Mouse (Mus musculus) mouse embryonic stem cell (cell line): Measurements from ENCODE around the gene Pter.

Source experiments
- in situ Hi-C, 2 experiments: fragments of 300-500 bp; cut with MboI; formaldehyde crosslinking; loops; 1 replicate in 1 of 2; 3 replicates in 1 of 2; pipeline ENCODE4 v1.14.3; 2019 to 2020; ENCODE audit warnings: low sequenced_read_pairs in 2 of 2, low pct_unique_long_range_greater_than_20kb in 1 of 2, mixed read lengths in 1 of 2; ENCODE audit not compliant: unreplicated experiment in 1 of 2

Pter gene

DNA sequence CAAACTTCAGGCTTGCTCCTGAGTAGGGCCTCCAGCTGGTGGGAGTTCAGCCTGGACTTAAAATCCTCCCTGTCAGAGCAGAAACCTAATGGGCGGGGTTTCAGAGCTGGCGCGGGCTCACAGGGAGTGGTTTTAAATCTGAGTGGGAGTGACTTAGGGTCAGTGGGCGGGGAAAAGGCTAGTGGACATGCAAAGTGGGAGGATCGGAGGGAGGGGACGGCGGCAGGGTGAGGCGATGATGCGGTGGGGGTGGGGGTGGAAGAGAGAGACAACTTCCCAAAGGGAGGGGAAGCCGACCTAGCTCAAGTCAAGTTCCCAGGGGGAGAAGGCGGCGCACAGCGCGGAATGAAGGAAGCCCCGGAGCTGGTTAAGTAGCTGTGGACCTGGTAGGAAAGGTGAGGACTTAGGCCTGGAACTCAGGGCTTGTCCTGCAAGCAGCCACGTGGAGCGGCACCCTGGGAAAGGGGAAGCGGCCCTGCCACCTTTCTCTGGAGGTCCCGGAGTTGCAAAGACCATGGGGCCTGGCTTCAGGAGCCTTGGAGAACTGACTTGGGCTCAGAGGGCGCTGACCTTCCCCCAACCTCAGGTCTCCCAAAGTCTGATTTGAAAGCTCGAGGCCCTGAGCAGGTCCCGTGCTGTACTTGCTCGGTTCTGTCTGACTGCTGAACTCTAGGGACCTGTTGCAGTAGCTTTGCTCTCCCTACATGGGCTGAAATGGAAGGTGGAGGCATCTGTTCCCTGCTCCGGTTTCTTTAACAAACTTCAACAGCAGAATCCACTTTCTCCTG lies at the start of gene Pter:
Gene Pter, plus strand, starts transcription at position 238 of the 788 bp plus-strand sequence.
- in situ Hi-C loops, result no loop called here

DNA sequence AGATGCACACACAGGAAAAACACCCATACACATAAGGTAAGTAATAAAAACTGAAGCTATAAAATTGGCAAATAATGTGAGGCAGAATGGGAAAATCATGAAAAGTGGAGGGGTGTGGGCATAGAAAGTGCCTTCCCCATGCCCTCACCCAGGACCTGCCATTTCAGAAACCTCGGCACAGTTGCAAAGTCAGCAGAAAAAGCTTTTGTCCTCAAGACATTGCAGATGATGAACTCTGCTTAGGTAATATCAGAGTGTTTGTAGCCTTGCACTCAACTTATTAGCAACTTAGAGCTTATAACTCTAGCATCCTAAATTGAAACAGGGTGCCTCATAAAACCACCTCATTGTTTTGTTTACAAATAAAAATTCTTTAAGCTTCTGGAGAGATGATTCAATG lies 49.6 kb upstream of the Pter start:
- in situ Hi-C loops, result no loop called here

DNA sequence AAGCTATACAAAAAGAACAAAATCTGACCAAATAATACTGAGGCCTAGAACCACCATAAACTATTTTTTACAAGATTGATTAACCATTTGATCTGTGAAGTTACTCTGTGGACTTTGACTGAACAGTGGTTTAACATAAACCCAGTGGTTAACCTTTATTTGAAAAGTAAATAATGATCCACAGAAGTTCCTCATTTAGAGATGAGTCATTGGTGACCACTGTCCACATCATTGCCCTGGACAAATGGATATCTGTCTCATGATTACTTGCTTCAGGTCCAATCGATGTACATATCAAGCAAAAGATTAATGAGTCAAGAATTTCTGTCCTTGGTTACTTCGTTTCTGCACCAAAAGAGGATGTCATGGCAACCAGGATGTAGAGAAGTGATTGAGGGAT lies 44.3 kb upstream of the Pter start:
- in situ Hi-C loops, result no loop called here

DNA sequence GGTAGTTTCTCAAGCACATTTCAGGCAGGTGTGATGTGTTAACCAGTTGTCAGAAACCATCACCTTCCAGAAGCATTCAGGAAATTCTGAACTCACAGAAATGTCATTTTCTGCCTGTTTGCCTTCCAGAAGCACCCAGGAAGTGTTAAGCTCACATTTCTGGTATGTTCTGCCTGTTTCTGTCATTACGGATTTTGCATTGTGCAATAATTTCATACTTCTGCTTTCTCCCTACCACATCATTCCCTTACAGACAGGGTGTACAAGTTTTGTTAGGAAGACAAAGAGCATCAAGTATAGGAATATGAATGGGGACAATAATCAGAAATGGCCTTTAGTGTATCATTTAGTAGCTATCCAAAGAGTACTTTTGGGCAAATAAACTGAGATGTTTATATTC lies 42.8 kb upstream of the Pter start:
- in situ Hi-C loops, result no loop called here

DNA sequence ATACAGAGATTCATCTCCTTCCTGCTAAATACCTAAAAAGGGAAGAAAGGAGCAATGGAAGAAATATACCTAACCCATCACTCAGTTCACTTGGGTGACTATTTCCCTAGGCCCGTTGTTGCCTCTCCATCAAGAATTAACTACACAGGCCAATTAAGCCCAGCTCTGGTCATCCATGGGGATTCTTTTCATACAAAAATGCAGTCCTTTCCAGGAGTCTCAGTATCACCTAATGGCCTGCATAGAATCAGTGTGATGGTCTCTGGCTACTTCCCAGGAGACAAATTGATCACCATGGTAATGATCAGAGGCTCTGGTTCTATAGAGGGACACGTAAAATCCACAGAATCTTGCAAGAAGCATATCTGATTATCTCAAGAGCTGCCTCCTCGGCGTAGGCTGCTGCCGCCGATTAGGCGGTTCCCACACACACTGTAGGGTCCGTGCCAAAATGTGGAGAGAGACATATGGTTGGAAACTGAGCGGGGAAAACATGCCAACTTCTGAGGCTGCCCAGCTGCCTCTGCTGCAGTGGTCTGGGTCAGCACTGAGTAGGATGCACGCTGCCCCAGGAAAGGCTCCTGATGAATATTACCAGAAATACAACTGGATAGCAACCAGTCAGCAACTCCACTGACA lies 40.4 kb upstream of the Pter start:
- in situ Hi-C loops, result no loop called here

DNA sequence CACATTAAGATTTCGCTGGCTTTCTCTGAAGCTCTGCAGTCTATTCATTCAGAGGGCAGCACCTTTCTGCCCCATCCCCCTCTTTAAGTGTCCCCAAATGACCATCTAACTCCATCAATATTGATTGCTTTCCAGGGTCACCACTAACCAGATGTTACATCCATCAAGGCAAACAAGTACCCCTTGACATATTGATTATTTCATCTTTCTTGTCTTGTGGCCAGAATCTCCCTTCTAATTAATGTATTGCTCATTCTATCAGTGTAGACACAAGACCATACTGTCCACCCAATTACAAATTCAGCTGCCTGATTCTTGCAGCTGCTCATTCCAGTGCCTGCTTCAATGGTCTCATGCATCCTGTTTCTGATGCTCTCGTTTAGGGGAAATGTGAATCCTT lies 36.8 kb upstream of the Pter start:
- in situ Hi-C loops, result no loop called here

DNA sequence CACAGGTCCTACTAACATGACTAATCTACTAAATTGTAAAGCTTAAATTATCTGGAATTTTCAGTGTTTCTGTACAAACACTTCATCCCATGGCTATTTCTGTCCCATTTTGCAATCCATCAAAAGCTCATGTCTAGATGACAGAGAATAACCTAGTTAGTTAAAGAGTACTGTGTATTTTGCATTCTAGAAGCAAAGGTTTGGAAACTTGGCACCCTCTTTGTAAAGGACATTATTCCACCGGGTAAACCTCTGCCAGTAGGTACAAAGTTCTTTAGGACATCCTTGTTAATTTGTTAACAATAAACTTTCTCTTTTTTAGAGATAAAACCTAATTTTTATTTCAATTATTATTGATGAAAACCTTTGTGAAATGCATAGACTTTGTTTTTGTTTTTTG lies 18.1 kb upstream of the Pter start:
- in situ Hi-C loops, result no loop called here

DNA sequence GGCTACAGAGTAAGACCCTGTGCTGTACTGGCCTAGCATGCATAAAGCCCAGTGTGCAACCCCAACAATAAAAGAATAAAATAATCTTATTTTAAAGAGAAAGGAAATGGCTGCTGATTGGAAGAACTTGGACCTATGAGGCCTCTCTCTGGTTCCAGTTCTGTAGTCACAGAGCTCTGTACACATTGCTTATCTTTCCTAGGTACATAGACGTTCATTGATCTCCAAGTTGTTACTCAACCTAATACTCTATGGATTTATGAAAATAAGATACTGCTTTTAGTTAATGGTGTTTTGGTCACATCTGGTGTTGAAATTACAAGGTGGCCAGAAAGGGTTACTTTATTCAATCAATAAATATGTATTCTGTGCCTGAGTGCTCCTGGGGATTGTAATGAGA lies 1.8 kb downstream of the Pter start:
- in situ Hi-C loops, result no loop called here

DNA sequence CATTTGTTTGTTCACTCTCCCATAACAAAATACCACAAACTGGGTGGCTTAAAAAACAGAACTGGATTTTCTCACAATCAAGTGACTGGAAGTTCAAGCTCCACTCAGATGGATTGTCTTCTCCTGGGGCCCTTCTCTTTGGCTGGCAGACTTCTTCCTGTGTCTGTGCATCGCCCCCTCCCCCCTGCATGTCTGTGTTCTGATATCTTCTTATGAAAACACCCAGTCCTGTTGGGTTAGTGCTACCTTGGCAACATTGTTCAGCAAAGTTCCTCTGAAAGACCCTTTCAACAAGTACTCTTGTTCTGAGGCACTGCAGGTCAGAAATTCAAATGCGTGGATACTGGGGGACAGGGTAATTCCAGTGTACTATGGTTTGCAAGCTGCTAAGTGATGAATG lies 6.5 kb downstream of the Pter start:
- in situ Hi-C loops, result no loop called here

DNA sequence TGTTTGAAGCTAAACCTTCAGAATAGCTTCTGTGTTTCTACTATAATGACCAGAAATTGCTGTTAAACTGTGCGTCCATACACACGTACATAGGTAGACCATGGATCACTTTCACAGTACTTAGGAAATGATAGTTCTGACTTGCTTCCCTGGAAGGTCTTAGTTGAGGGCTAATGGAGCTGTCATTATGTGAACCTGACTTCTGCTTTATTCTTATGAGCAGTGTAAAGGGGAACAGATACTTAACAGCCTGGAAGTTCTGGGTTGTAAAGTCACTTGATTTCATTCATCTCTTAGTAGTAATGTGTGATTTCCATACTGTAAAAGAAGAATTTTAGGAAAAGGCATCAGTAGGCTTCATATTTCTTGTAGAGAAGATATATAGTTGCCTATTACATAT lies 10.1 kb downstream of the Pter start:
- in situ Hi-C loops, result no loop called here

DNA sequence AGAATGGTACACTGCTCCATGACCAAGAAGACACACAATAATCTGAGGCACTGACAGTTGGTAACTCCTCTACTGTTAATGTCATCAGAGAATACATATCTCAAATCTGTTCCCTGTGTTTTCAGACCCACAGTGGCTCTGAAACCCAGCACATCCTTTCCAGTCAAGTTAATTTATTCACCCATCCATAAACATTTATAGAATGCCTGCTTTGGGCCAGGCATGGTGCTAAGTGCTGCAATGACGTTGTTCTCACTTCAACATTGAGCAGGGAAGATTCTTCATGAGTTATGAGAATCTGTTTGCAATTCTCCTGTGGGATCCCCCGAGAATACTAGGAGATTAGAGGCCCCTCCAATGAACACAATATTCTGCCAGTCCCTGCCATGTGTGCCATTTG lies 11.4 kb downstream of the Pter start:
- in situ Hi-C loops, result no loop called here

DNA sequence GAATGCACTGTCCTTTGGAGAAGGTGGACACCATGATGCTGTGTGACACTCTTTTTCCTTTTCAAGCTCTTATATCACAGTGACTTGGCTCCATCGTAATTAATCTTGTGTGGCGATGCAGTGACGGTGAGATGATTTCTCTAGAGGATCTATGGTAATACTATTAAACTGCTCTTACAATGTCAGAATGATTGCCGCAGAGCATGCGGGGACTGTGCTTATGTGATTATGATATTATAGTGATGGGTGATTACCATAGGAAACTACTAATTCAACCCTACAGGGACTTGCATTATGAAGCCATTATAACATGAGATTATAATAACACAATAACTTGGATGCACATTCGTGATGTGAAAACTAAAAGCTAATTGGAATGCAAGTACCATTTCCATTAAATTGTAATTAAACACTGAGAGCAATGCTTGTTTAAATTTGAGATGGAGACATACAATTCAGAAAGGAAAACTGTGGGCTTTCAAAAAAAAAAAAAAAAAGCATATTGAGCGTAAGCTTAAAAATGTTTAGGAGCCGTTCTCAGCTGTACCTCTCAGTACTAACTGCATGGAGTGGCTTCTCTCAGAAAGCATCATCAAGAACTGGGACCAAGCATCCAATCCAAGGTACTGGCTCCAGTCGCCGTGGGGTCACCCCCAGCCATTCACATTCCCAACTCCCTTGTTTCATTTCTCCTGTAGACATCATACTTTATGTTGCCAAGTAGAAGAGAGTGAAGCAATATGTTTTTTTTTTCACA lies 13.8 kb downstream of the Pter start:
- in situ Hi-C loops, result no loop called here

DNA sequence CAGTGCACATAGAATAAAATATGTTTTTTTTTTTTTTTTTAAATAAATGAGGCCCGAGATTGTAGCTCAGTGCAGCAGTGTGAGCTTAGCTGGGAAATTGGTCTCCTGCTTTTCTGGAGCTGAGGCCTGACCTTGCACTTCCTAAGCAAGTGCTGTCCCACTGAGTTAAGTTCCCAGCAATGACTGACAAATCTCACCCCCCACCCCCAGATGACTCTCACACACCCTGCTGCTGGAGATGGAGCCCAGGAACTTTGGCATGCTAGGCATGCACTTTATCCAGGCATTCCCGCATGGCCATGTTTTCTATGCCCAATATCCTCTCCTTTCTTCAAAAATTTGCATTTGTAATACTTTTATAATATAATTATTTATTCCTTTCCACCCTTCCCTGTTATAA lies 14.8 kb downstream of the Pter start:
- in situ Hi-C loops, result no loop called here

DNA sequence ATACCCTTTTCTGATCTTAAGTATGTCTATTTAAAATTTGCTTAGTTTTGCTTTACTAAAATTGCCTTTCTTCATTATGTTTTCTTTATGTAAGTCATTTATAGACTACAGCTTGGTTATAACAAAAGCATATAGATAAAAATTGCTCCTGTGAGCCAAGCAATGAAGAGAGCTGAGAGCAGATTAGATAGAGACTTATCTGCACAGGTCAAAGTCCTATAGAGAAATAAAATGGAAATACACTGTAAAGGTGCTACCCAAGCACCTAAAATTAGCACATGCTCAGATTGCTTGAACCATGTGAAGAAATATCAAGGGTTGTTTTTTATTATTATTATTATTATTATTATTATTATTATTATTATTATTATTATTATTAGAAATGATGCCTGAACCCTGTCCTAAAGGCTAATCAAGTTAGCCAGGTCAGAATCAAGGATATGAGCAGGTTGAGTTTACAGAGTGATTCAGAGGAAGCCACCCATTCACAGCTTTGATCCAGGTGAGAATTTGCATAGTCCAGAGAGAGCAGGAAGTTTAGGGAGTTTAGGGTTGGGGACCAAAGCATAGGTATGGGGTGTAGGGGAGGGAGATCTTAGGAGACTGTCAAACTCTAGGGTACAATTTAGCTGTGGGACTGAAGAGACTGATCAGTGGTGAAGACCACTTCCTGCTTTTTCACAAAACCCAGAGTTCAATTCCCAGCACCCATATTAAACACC lies 33.0 kb downstream of the Pter start:
- in situ Hi-C loops, result no loop called here

DNA sequence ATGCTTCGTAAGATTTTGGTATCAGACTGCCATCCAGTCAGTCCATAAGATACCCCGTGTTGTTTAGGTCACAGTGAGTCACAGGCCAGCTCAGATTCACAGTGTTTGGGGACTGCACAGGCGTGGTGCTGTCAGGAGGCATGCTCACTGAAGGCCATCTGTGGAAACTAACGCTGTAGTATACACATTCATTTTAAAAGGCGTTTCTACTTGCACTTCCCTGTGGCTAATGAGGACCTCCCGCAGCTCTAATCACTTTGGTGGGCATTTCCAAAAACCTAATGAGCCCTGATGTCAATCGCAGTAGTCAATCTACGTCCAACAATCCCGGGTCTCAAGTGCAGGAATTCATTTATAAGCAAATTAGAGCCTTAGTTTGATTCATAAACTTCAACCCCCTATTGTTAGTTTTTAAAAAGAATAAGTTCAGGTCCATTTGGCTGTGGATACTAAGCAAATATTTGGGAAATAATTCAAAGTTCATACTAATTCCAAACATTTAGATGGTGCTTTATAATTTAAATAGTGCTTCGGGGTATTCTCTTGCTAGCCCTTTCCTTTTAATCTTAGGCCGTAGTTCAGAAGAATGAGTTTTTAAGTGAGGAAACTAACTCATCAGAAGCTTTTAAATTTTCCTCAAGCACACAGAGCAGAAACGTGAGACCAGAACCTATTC lies 46.3 kb downstream of the Pter start:
- in situ Hi-C loops, result no loop called here

DNA sequence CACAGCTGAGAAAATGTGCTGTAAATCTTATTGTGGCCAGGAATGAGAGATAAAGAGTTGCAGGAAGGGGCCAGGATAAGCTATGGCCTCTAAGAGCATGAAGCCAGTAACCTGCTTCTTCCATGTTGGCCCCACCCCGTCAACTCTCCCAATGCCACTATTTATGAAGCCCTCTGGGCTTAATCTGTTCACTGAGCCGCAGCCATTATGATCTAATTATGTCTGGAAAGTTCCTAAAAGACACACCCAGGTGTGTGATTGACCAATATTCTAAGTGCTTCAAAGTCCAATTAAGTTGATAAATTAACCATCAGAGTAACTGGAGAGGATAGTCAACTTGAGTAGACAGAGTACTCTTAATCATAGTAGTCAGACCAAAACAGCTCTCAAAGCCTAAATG lies 49.9 kb downstream of the Pter start:
- in situ Hi-C loops, result no loop called here

DNA sequence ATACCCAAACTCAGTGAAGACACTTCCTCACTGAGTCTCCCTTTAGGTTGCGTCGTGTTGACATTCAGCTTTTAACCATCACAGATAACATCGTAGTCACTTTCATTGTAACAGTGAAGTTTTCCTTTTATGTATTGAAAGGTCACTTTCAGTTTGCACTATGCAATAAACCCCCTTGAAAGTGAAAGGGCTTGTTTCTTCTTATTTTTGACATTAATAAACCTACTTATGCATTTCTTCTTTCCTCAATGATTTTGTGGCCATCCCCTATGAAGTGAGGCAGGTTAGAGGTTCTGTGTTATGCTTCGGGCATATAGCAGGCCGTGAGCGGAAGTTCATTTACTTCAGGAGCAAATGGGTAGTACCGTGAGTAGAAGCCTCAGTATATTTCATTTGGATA lies 53.5 kb downstream of the Pter start:
- in situ Hi-C loops, result no loop called here

DNA sequence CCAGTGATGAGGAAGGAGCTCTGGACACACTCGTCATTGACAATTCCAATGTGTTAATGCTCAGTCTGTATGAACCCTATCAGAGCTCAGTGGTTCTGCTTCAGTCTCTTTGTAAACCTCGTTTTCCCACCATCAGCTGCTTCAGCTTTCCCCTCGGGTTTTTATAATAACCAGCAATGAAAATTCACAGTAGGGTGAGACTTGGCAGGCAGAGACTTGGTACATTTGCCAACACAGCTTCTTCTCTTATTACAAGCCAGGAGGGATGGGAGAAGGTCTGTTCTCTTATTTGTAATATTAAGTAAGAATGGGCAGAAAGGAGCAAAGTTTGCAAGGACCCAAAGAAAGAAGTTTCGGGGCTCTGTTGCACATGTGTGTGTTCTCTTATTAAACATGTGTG lies 54.9 kb downstream of the Pter start:
- in situ Hi-C loops, result no loop called here
